Mouse (Mus musculus) 416B (cell line): ENCODE data around the gene Phlpp1.

Experiments
- DNase-seq: peaks from one replicate; pipeline ENCODE4 v3.0.0; 2011; ENCODE audit warnings: low read depth

Gene Phlpp1

GRCm38 (mm10) chr1:106389673-106390072 lies 218.1 kb downstream of the Phlpp1 start:
- DNase-seq: peak; percentile 74

- DNase-seq: no peak
Observed at GRCm38 (mm10) chr1:106393072-106393471, 221.5 kb downstream of the Phlpp1 start.

- DNase-seq: no peak
Observed at GRCm38 (mm10) chr1:106394678-106395077, 223.1 kb downstream of the Phlpp1 start.

GRCm38 (mm10) chr1:106395476-106395875 lies 223.9 kb downstream of the Phlpp1 start:
- DNase-seq: peak; percentile 86

- peak; percentile 85 for DNase-seq
Observed at GRCm38 (mm10) chr1:106400900-106401634, 229.5 kb downstream of the Phlpp1 start.

- DNase-seq: no peak
Observed at GRCm38 (mm10) chr1:106403011-106403501, 231.5 kb downstream of the Phlpp1 start.

- DNase-seq: no peak
Observed at GRCm38 (mm10) chr1:106406852-106407251, 235.3 kb downstream of the Phlpp1 start.

- DNase-seq: peak; percentile 84
Observed at GRCm38 (mm10) chr1:106407963-106408440, 236.4 kb downstream of the Phlpp1 start.

GRCm38 (mm10) chr1:106410858-106411257 lies 239.3 kb downstream of the Phlpp1 start:
- DNase-seq: no peak

- DNase-seq: peak; percentile 71
Observed at GRCm38 (mm10) chr1:106425128-106425936, 253.8 kb downstream of the Phlpp1 start.

- no peak for DNase-seq
Observed at GRCm38 (mm10) chr1:106428170-106428569, 256.6 kb downstream of the Phlpp1 start.

- no peak for DNase-seq
Observed at GRCm38 (mm10) chr1:106428580-106428979, 257.0 kb downstream of the Phlpp1 start.

- DNase-seq: peak; percentile 29
Observed at GRCm38 (mm10) chr1:106433580-106433979, 262.0 kb downstream of the Phlpp1 start.
